14 mouse cellular contexts compared by ENCODE assay signal in the genomic region with DNA sequence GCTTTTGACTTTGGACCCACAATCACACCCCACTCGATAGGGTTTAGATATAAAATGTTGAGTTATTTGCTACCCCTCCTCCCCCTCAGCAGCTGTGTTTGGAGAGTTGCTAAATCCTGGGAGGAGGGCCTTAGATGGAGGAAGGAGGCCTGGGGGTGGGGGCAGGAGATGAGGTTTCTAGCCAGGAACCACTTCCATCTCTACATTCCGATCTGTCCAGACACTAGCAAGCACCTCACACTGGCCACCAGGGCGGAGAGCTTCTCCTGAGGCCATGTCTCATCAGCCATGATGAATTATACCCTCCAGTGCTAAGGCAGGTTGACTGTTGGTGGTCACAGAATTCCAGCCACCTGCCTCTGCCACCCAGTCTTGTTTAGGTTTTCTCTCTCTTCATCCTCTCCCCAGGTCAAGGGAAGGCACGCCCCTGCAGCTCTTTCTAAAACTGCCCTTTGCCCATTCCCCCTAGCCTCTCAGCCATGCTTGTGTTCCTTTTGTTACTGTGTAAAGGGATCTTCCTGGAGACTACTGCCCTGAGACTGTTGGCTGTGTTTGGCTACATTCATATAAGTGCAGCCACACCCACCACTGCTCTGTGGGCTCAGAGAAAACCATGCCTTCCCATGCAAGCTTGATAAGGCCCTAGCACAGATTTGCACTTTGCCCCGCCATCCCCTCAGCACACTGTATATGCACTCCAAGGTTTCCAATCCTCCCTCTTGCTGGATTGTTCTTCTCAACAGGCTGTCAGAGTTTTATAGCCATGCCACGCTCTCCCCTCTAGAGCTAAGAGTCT.
DNase-seq lines count a peak whose midpoint lies in the region; ATAC-seq and TF ChIP-seq lines count a peak whose summit lies in the region.
"Had no signal": no experiment of that assay in that cellular context is flagged by ENCODE, and none has a peak within 500 bp of the region (broad histone marks: within the 10 kb centered on the region; RNA-seq: fewer than 3 reads in every experiment).

No protein-coding gene starts in this region.

- no peak overlapping the region for H3K4me3 ChIP-seq in kidney, embryonic 14.5 days (ENCODE audit: low read length)
- H3K4me3 ChIP-seq in midbrain, embryonic 11.5 days (ENCODE audit: low read depth, low read length): no peak overlapping the region
- no peak overlapping the region for H3K4me3 ChIP-seq in midbrain, embryonic 14.5 days (replicated peaks; ENCODE audit: low read depth, low read length)
- H3K4me3 ChIP-seq in limb, embryonic 11.5 days (ENCODE audit: low read depth, low read length): no peak overlapping the region
- H3K4me3 ChIP-seq in stomach, postnatal 0 days (ENCODE audit: low read depth, low read length): no peak overlapping the region
- H3K4me3 ChIP-seq: embryonic facial prominence, embryonic 12.5 days had no signal

- H3K27ac ChIP-seq in kidney, embryonic 14.5 days (ENCODE audit: low read depth, low read length): no peak overlapping the region; the same call in 1 of the 2 replicates
- H3K27ac ChIP-seq in midbrain, embryonic 11.5 days (ENCODE audit: low read depth, low read length): no peak overlapping the region; the same call in 1 of the 2 replicates
- H3K27ac ChIP-seq in midbrain, embryonic 14.5 days (replicated peaks; ENCODE audit: low read depth, low read length): no peak overlapping the region; the same call in 1 of the 2 replicates
- 0 out of 2 replicates have a peak overlapping the region, but pooled peaks have one; percentile 42 for H3K27ac ChIP-seq in limb, embryonic 11.5 days (replicated peaks; ENCODE audit: low read depth, low read length)
- H3K27ac ChIP-seq in stomach, postnatal 0 days (replicated peaks): no peak overlapping the region

- no peak overlapping the region for H3K4me2 ChIP-seq in kidney, embryonic 14.5 days (replicated peaks; ENCODE audit: low read depth, low read length)
- H3K4me2 ChIP-seq in midbrain, embryonic 11.5 days: no peak overlapping the region
- no peak overlapping the region for H3K4me2 ChIP-seq in midbrain, embryonic 14.5 days (ENCODE audit: low read length)
- H3K4me2 ChIP-seq in limb, embryonic 11.5 days (ENCODE audit: low read depth, severe bottlenecking): no peak overlapping the region
- no peak overlapping the region for H3K4me2 ChIP-seq in stomach, postnatal 0 days (replicated peaks; ENCODE audit: low read depth)
- H3K4me2 ChIP-seq: embryonic facial prominence, embryonic 12.5 days had no signal

- H3K9ac ChIP-seq in kidney, embryonic 14.5 days (ENCODE audit: low read depth, low read length): no peak overlapping the region
- no peak overlapping the region for H3K9ac ChIP-seq in midbrain, embryonic 11.5 days (ENCODE audit: low read length)
- no peak overlapping the region for H3K9ac ChIP-seq in midbrain, embryonic 14.5 days (replicated peaks; ENCODE audit: low read length)
- no peak overlapping the region for H3K9ac ChIP-seq in limb, embryonic 11.5 days (ENCODE audit: low read length)
- H3K9ac ChIP-seq in stomach, postnatal 0 days (ENCODE audit: low read length): no peak overlapping the region
- H3K9ac ChIP-seq: embryonic facial prominence, embryonic 12.5 days; forebrain, postnatal 0 days had no signal

- DNase-seq in kidney, adult 11 months: no peak
- peak; percentile 68 for DNase-seq in midbrain, embryonic 11.5 days (ENCODE audit: low spot score, missing footprints)
- no peak for DNase-seq in midbrain, embryonic 14.5 days
- DNase-seq in limb, embryonic 11.5 days (ENCODE audit: low spot score): no peak
- DNase-seq in stomach, postnatal 0 days (ENCODE audit: low spot score): peak; percentile 64
- DNase-seq in thymus, adult 18-20 months: no peak
- no peak for DNase-seq in ovary, postnatal 14 days (ENCODE audit: low spot score)
- DNase-seq: adrenal gland, adult 2 months; cerebellum, adult 2 months; forebrain, postnatal 0 days; heart, postnatal 36 days; right cerebral cortex, postnatal 4 days had no signal

- no peaks in the 10 kb centered on the region for H3K36me3 ChIP-seq in kidney, embryonic 14.5 days (ENCODE audit: control insufficient read depth, insufficient read depth, low read length)
- no peaks in the 10 kb centered on the region for H3K36me3 ChIP-seq in midbrain, embryonic 11.5 days (ENCODE audit: control insufficient read depth, insufficient read depth, low read length)
- H3K36me3 ChIP-seq in midbrain, embryonic 14.5 days (ENCODE audit: control insufficient read depth, insufficient read depth, low read length): no peaks in the 10 kb centered on the region
- no peaks in the 10 kb centered on the region for H3K36me3 ChIP-seq in limb, embryonic 11.5 days (ENCODE audit: control insufficient read depth, insufficient read depth, low read length)
- H3K36me3 ChIP-seq in stomach, postnatal 0 days (ENCODE audit: control insufficient read depth, insufficient read depth, low read length): no peaks in the 10 kb centered on the region
- H3K36me3 ChIP-seq: embryonic facial prominence, embryonic 12.5 days had no signal

- peaks cover 13% of the 10 kb centered on the region for H3K4me1 ChIP-seq in kidney, embryonic 14.5 days (ENCODE audit: control insufficient read depth, insufficient read depth, low read length)
- peaks cover 5% of the 10 kb centered on the region for H3K4me1 ChIP-seq in midbrain, embryonic 11.5 days (ENCODE audit: control insufficient read depth, insufficient read depth, low read length)
- H3K4me1 ChIP-seq in midbrain, embryonic 14.5 days (ENCODE audit: control insufficient read depth, insufficient read depth, low read length): peaks cover 4% of the 10 kb centered on the region; the same call in 1 of the 2 replicates
- H3K4me1 ChIP-seq in limb, embryonic 11.5 days (ENCODE audit: control insufficient read depth, insufficient read depth, low read length): no peaks in the 10 kb centered on the region
- 0 out of 2 replicates have a peak, but pooled peaks cover 3% of the 10 kb centered on the region for H3K4me1 ChIP-seq in stomach, postnatal 0 days (replicated peaks; ENCODE audit: control insufficient read depth, insufficient read depth)

- peak; percentile 30; the same call in 1 of the 2 replicates for TF ChIP-seq CTCF in stomach, postnatal 0 days (IDR thresholded peaks at IDR 0.05; ENCODE audit: low read depth)

- TF ChIP-seq EP300 in stomach, postnatal 0 days (optimal IDR thresholded peaks at IDR 0.05): no peak

- H3K9me3 ChIP-seq in kidney, embryonic 14.5 days (ENCODE audit: control insufficient read depth, low read length): no peaks in the 10 kb centered on the region
- H3K9me3 ChIP-seq in midbrain, embryonic 11.5 days (ENCODE audit: control insufficient read depth, low read length): no peaks in the 10 kb centered on the region
- H3K9me3 ChIP-seq in midbrain, embryonic 14.5 days (ENCODE audit: control insufficient read depth, low read length): no peaks in the 10 kb centered on the region
- no peaks in the 10 kb centered on the region for H3K9me3 ChIP-seq in limb, embryonic 11.5 days (ENCODE audit: control insufficient read depth, low read length)
- H3K9me3 ChIP-seq in stomach, postnatal 0 days (ENCODE audit: control insufficient read depth, low read length): no peaks in the 10 kb centered on the region
- H3K9me3 ChIP-seq: embryonic facial prominence, embryonic 12.5 days had no signal

- WGBS in kidney, embryonic 14.5 days: 56% methylated on average over 6 of the region's 6 CpGs
- WGBS in midbrain, embryonic 11.5 days: 73% methylated on average over 6 of the region's 6 CpGs
- WGBS in midbrain, embryonic 14.5 days: 77% methylated on average over 6 of the region's 6 CpGs
- WGBS in limb, embryonic 11.5 days: 73% methylated on average over 6 of the region's 6 CpGs
- WGBS in stomach, postnatal 0 days: 35% methylated on average over 6 of the region's 6 CpGs

- H3K27me3 ChIP-seq in kidney, embryonic 14.5 days (ENCODE audit: control insufficient read depth, insufficient read depth, low read length): no peaks in the 10 kb centered on the region
- no peaks in the 10 kb centered on the region for H3K27me3 ChIP-seq in midbrain, embryonic 11.5 days (ENCODE audit: control insufficient read depth, insufficient read depth, low read length)
- H3K27me3 ChIP-seq in midbrain, embryonic 14.5 days (ENCODE audit: control insufficient read depth, insufficient read depth, low read length): no peaks in the 10 kb centered on the region
- no peaks in the 10 kb centered on the region for H3K27me3 ChIP-seq in limb, embryonic 11.5 days (ENCODE audit: control insufficient read depth, insufficient read depth, low read length)
- H3K27me3 ChIP-seq in stomach, postnatal 0 days (ENCODE audit: control insufficient read depth, insufficient read depth, low read length): no peaks in the 10 kb centered on the region
- H3K27me3 ChIP-seq: embryonic facial prominence, embryonic 12.5 days had no signal

- peak; percentile 56; the same call in 1 of the 2 replicates for ATAC-seq in kidney, embryonic 14.5 days (ENCODE audit: low FRiP score, low TSS enrichment)
- ATAC-seq in midbrain, embryonic 11.5 days (ENCODE audit: low FRiP score): peak; percentile 19; the same call in 1 of the 2 replicates
- ATAC-seq in midbrain, embryonic 14.5 days (ENCODE audit: low FRiP score, low TSS enrichment): no peak
- ATAC-seq in limb, embryonic 11.5 days (ENCODE audit: insufficient number of reproducible peaks, low FRiP score, low TSS enrichment, low read depth): 0 out of 2 replicates have a peak, but pooled peaks have one; percentile 60
- ATAC-seq in stomach, postnatal 0 days (ENCODE audit: low FRiP score, low TSS enrichment): peak; percentile 70
- ATAC-seq: forebrain, postnatal 0 days had no signal

Comparison
In these comparisons a context has a peak if more than half of its experiments do, and no peak if none do; other contexts are left out.
1. DNase-seq: peak in midbrain, embryonic 11.5 days (single experiment) and stomach, postnatal 0 days (single experiment); none in kidney, adult 11 months (single experiment), midbrain, embryonic 14.5 days (single experiment), limb, embryonic 11.5 days (single experiment), thymus, adult 18-20 months (0 of 2) and ovary, postnatal 14 days (single experiment).